Mouse (Mus musculus) MEL (cell line): ENCODE data around the gene Erbb2. TPM values are rescaled to one million over a fixed set of nuclear protein-coding genes. Genes with fewer than 3 reads are reported as not detected.

ENCODE experiments used
- DNase-seq: peaks from one replicate; pipeline ENCODE4 v3.0.0; 2011; ENCODE audit warnings: low read depth, low spot score
- H3K27ac ChIP-seq: 2 replicates; pipeline ENCODE4 v1.5.1; 2012; ENCODE audit warnings: low read depth, mild to moderate bottlenecking, control low read depth, low read length, moderate library complexity; ENCODE audit not compliant: control insufficient read depth
- H3K27me3 ChIP-seq, 2 experiments: fragments of 150-350 bp in 1 of 2; sonication (generic) in 1 of 2; 2 replicates each; pipeline ENCODE4 v1.6.1; 2012; ENCODE audit warnings: low read length in 2 of 2, mild to moderate bottlenecking in 2 of 2, improper control_type of control experiment in 1 of 2, moderate library complexity in 1 of 2; ENCODE audit not compliant: insufficient read depth in 2 of 2, control insufficient read depth in 1 of 2
- H3K36me3 ChIP-seq, 2 experiments: 2 replicates each; pipeline ENCODE4 v1.6.1; 2012 to 2014; ENCODE audit warnings: low read length in 2 of 2, improper control_type of control experiment in 1 of 2, inconsistent platforms in 1 of 2, mild to moderate bottlenecking in 1 of 2; ENCODE audit not compliant: insufficient read depth in 2 of 2, control insufficient read depth in 1 of 2
- H3K4me1 ChIP-seq, 2 experiments: fragments of 150-350 bp in 1 of 2; sonication (generic) in 1 of 2; 2 replicates each; pipeline ENCODE4 v1.6.1; 2012; ENCODE audit warnings: low read length in 2 of 2, improper control_type of control experiment in 1 of 2, mild to moderate bottlenecking in 1 of 2; ENCODE audit not compliant: insufficient read depth in 2 of 2, control insufficient read depth in 1 of 2
- H3K4me3 ChIP-seq, 2 experiments: fragments of 150-350 bp in 1 of 2; sonication (generic) in 1 of 2; 2 replicates each; pipeline ENCODE4 v1.5.1; 2012; ENCODE audit warnings: low read depth in 2 of 2, low read length in 2 of 2, mild to moderate bottlenecking in 2 of 2, moderate library complexity in 2 of 2, control low read depth in 1 of 2, improper control_type of control experiment in 1 of 2; ENCODE audit not compliant: control insufficient read depth in 1 of 2, insufficient read depth in 1 of 2
- H3K79me2 ChIP-seq: 2 replicates; pipeline ENCODE4 v1.6.1; 2012; ENCODE audit warnings: mild to moderate bottlenecking, low read length, moderate library complexity; ENCODE audit not compliant: control insufficient read depth, poor library complexity, insufficient read depth
- H3K9ac ChIP-seq: 2 replicates; pipeline ENCODE4 v1.6.1; 2012; ENCODE audit warnings: low read depth, mild to moderate bottlenecking, control low read depth, low read length, moderate library complexity; ENCODE audit not compliant: control insufficient read depth, poor library complexity, severe bottlenecking
- H3K9me3 ChIP-seq: fragments of 150-350 bp; sonication (generic); replicated peaks from 2 replicates; pipeline ENCODE4 v1.6.1; 2012; ENCODE audit warnings: mild to moderate bottlenecking, low read length, improper control_type of control experiment, moderate library complexity; ENCODE audit not compliant: insufficient read depth
- BHLHE40 ChIP-seq: IDR thresholded peaks from 2 replicates; pipeline ENCODE4 v1.6.1; 2012; ENCODE audit warnings: low read depth, mild to moderate bottlenecking, inconsistent platforms, low read length, improper control_type of control experiment, borderline replicate concordance
- CHD2 ChIP-seq: IDR thresholded peaks from 2 replicates; pipeline ENCODE4 v1.6.1; 2011; ENCODE audit warnings: low read length, improper control_type of control experiment
- CTCF ChIP-seq, 3 experiments: IDR thresholded peaks in 2 of 3; conservative IDR thresholded peaks in 1 of 3; 2 replicates each; pipeline ENCODE4 v1.5.1; 2011 to 2012; ENCODE audit warnings: low read length in 3 of 3, low read depth in 2 of 3, mild to moderate bottlenecking in 2 of 3, improper control_type of control experiment in 1 of 3, inconsistent platforms in 1 of 3, mixed read lengths in 1 of 3, moderate library complexity in 1 of 3; ENCODE audit not compliant: control insufficient read depth in 1 of 3, insufficient read depth in 1 of 3, poor library complexity in 1 of 3, severe bottlenecking in 1 of 3
- GABPA ChIP-seq: IDR thresholded peaks from 2 replicates; pipeline ENCODE4 v1.6.1; 2012; ENCODE audit warnings: low read depth, mild to moderate bottlenecking, inconsistent platforms, low read length, improper control_type of control experiment, moderate library complexity
- GATA1 ChIP-seq: IDR thresholded peaks from 2 replicates; pipeline ENCODE4 v1.6.1; 2011; ENCODE audit warnings: low read depth, low read length, improper control_type of control experiment
- HCFC1 ChIP-seq: IDR thresholded peaks from 2 replicates; pipeline ENCODE4 v1.6.1; 2012; ENCODE audit warnings: low read depth, mild to moderate bottlenecking, inconsistent platforms, low read length, improper control_type of control experiment, moderate library complexity
- JUND ChIP-seq: IDR thresholded peaks from 2 replicates; pipeline ENCODE4 v1.6.1; 2011; ENCODE audit warnings: low read depth, mild to moderate bottlenecking, improper control_type of control experiment, low read length
- MEF2A ChIP-seq: IDR thresholded peaks from 2 replicates; pipeline ENCODE4 v1.6.1; 2014; ENCODE audit warnings: low read depth, mild to moderate bottlenecking, inconsistent platforms, low read length, improper control_type of control experiment; ENCODE audit not compliant: poor library complexity, insufficient replicate concordance, severe bottlenecking; ENCODE audit errors: extremely low read depth
- MYC ChIP-seq: IDR thresholded peaks from 2 replicates; pipeline ENCODE4 v1.6.1; 2011; ENCODE audit warnings: low read depth, mild to moderate bottlenecking, low read length, improper control_type of control experiment, moderate library complexity
- POLR2AphosphoS5 ChIP-seq: IDR thresholded peaks from 2 replicates; pipeline ENCODE4 v1.6.1; 2012; ENCODE audit warnings: low read depth, borderline replicate concordance, mild to moderate bottlenecking, inconsistent platforms, low read length, moderate library complexity, mixed read lengths
- RAD21 ChIP-seq: IDR thresholded peaks from 2 replicates; pipeline ENCODE4 v1.6.1; 2011; ENCODE audit warnings: mild to moderate bottlenecking, low read depth, low read length, improper control_type of control experiment
- RCOR1 ChIP-seq: IDR thresholded peaks from 2 replicates; pipeline ENCODE4 v1.6.1; 2012; ENCODE audit warnings: low read depth, mild to moderate bottlenecking, inconsistent platforms, low read length, improper control_type of control experiment
- SMC3 ChIP-seq: IDR thresholded peaks from 2 replicates; pipeline ENCODE4 v1.6.1; 2011; ENCODE audit warnings: low read depth, low read length, improper control_type of control experiment
- UBTF ChIP-seq: IDR thresholded peaks from 2 replicates; pipeline ENCODE4 v1.6.1; 2012; ENCODE audit warnings: low read depth, mild to moderate bottlenecking, inconsistent platforms, low read length, improper control_type of control experiment, moderate library complexity, borderline replicate concordance; ENCODE audit not compliant: insufficient read depth
- ZC3H11A ChIP-seq: IDR thresholded peaks from 2 replicates; pipeline ENCODE4 v1.6.1; 2012; ENCODE audit warnings: low read depth, mild to moderate bottlenecking, inconsistent platforms, low read length, improper control_type of control experiment
- ZKSCAN1 ChIP-seq: IDR thresholded peaks from 2 replicates; pipeline ENCODE4 v1.6.1; 2012; ENCODE audit warnings: low read depth, mild to moderate bottlenecking, inconsistent platforms, low read length, improper control_type of control experiment, moderate library complexity
- ZMIZ1 ChIP-seq: IDR thresholded peaks from 2 replicates; pipeline ENCODE4 v1.6.1; 2012; ENCODE audit warnings: low read depth, mild to moderate bottlenecking, inconsistent platforms, low read length, improper control_type of control experiment, moderate library complexity
- polyA plus RNA-seq, 2 experiments: library from polyadenylated mRNA; stranded (reverse) in 1 of 2; unstranded in 1 of 2; fragments of >175 nt in 1 of 2; fragments of >200 nt in 1 of 2; gene quantifications; 2 replicates each; pipeline versions ENCODE4 v1.2.1 to v1.2.4; 2012; ENCODE audit warnings: low replicate concordance in 2 of 2, low read depth in 1 of 2; ENCODE audit not compliant: insufficient read length in 2 of 2, insufficient read depth in 1 of 2, missing spikeins in 1 of 2
- total RNA-seq: library from RNA; depleted of rRNA; stranded (reverse); fragments of 300-350 nt; gene quantifications from 2 replicates; pipeline ENCODE4 v1.2.3, GENCODE M21; 2012

The Erbb2 gene
- total and polyA plus RNA-seq, 3 experiments: not detected

GRCm38 (mm10) chr11:98372406-98372805, 39.9 kb upstream of the Erbb2 start:
- H3K27me3 ChIP-seq: no peaks in the 10 kb centered on the region
- H3K9me3 ChIP-seq: no peaks in the 10 kb centered on the region
- no peak overlapping the region for H3K4me3 ChIP-seq
- H3K79me2 ChIP-seq: no peaks in the 10 kb centered on the region; the same call in 1 of the 2 replicates
- peaks cover 0 to 2% of the 10 kb centered on the region in 2 experiments; a peak in 2 of 4 replicates for H3K36me3 ChIP-seq
- H3K4me1 ChIP-seq: no peaks in the 10 kb centered on the region
- H3K9ac ChIP-seq: no peak overlapping the region
- TF ChIP-seq GATA1: no peak
- peak; percentile 94 to 100 (median 95) for TF ChIP-seq CTCF (IDR thresholded peaks at IDR 0.05 in 2 of 3, conservative IDR thresholded peaks at IDR 0.05 in 1 of 3; ENCODE audit: control insufficient read depth in 1 of 3, insufficient read depth in 1 of 3, low read depth in 2 of 3, low read length in 3 of 3, poor library complexity in 1 of 3, severe bottlenecking in 1 of 3)
- 0 out of 2 replicates have a peak, but pooled peaks have one; percentile 11 for TF ChIP-seq BHLHE40
- peak; percentile 81 for TF ChIP-seq SMC3
- TF ChIP-seq RAD21: peak; percentile 58
- TF ChIP-seq ZC3H11A: peak; percentile 32; the same call in 1 of the 2 replicates
- no peak for TF ChIP-seq MYC
- H3K27ac ChIP-seq: no peak overlapping the region
- peak; percentile 84 for DNase-seq

DNA sequence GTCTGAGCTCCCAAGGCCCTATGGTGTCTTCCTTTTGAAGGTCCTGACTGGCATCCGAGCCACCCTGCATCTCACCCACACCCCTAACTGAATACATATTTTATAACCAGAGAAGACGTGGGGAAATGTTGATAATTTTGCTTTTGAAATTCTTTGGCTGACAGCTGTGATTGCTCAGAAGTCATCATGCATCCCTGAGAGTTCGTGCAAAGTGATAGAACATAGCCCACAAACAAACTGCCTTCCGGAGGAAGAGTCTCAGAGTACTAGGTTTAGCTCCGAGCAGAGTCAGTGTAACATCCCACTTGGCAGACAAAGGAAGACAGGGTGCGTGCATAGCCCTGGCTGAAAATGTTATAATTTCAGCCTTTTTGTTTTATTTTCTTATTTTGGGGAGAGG, 39.0 kb upstream of the Erbb2 start:
- H3K4me1 ChIP-seq: no peaks in the 10 kb centered on the region
- TF ChIP-seq RCOR1 (no peak), BHLHE40 (no peak), ZMIZ1 (no peak), GABPA (no peak), UBTF (no peak), POLR2AphosphoS5 (no peak), JUND (no peak), HCFC1 (no peak), ZKSCAN1 (no peak), CHD2 (no peak), MYC (no peak), MEF2A (no peak)
- no peaks in the 10 kb centered on the region for H3K9me3 ChIP-seq
- H3K27ac ChIP-seq: no peak overlapping the region
- H3K4me3 ChIP-seq: no peak overlapping the region
- no peaks in the 10 kb centered on the region; the same call in 1 of the 2 replicates for H3K79me2 ChIP-seq
- H3K9ac ChIP-seq: no peak overlapping the region
- H3K36me3 ChIP-seq: peaks cover 0 to 3% of the 10 kb centered on the region in 2 experiments; a peak in 2 of 4 replicates
- no peaks in the 10 kb centered on the region for H3K27me3 ChIP-seq
- DNase-seq: no peak
